Mouse (Mus musculus) CH12.LX (cell line): ENCODE results near the gene Tmem221. TPM values are rescaled to one million over a fixed set of nuclear protein-coding genes. Genes with fewer than 3 reads are reported as not detected.

Experiments
- DNase-seq: peaks from one replicate; pipeline ENCODE4 v3.0.0-alpha.2; 2013; ENCODE audit errors: extremely low read depth
- H3K27ac ChIP-seq: 2 replicates; pipeline ENCODE4 v1.5.1; 2012; ENCODE audit warnings: low read depth, mild to moderate bottlenecking, control low read depth, moderate library complexity; ENCODE audit not compliant: insufficient read depth
- H3K27me3 ChIP-seq: replicated peaks from 2 replicates; pipeline ENCODE3; 2012; ENCODE audit warnings: inconsistent platforms
- H3K36me3 ChIP-seq, 2 experiments: replicated peaks in 1 of 2; 2 replicates each; pipeline versions ENCODE3 to v1.6.1; 2012; ENCODE audit warnings: inconsistent platforms in 1 of 2, low read length in 1 of 2, mild to moderate bottlenecking in 1 of 2, mixed read lengths in 1 of 2, moderate library complexity in 1 of 2; ENCODE audit not compliant: control insufficient read depth in 1 of 2, insufficient read depth in 1 of 2
- H3K4me1 ChIP-seq, 2 experiments: 2 replicates each; pipeline ENCODE4 v1.6.1; 2012; ENCODE audit warnings: inconsistent platforms in 1 of 2, moderate library complexity in 1 of 2; ENCODE audit not compliant: insufficient read depth in 2 of 2, control insufficient read depth in 1 of 2
- H3K4me2 ChIP-seq: 2 replicates; pipeline ENCODE4 v1.6.1; 2012; ENCODE audit warnings: low read depth, mild to moderate bottlenecking, control low read depth; ENCODE audit not compliant: poor library complexity, insufficient read depth, severe bottlenecking
- H3K4me3 ChIP-seq, 3 experiments: fragments of 150-350 bp in 1 of 3; sonication (generic) in 1 of 3; replicated peaks in 1 of 3; 2 replicates each; pipeline versions ENCODE3 to v1.5.1; 2011 to 2012; ENCODE audit warnings: low read depth in 2 of 3, low read length in 2 of 3, mild to moderate bottlenecking in 2 of 3, moderate library complexity in 2 of 3, control low read depth in 1 of 3, improper control_type of control experiment in 1 of 3, inconsistent platforms in 1 of 3, mixed read lengths in 1 of 3; ENCODE audit not compliant: poor library complexity in 1 of 3
- H3K79me2 ChIP-seq: replicated peaks from 2 replicates; pipeline ENCODE4 v1.6.1; 2012; ENCODE audit warnings: mild to moderate bottlenecking, moderate library complexity; ENCODE audit not compliant: control insufficient read depth, poor library complexity, insufficient read depth, severe bottlenecking; ENCODE audit errors: extremely low read depth
- H3K9ac ChIP-seq: 2 replicates; pipeline ENCODE4 v1.6.1; 2012; ENCODE audit warnings: low read depth, mild to moderate bottlenecking, control low read depth, moderate library complexity; ENCODE audit not compliant: insufficient read depth
- H3K9me3 ChIP-seq: replicated peaks from 2 replicates; pipeline ENCODE3; 2012; ENCODE audit warnings: low read length, inconsistent platforms, mixed read lengths
- BHLHE40 ChIP-seq: IDR thresholded peaks from 2 replicates; pipeline ENCODE4 v1.6.1; 2011; ENCODE audit warnings: mild to moderate bottlenecking, low read depth, low read length, improper control_type of control experiment
- CHD1 ChIP-seq: IDR thresholded peaks from 2 replicates; pipeline ENCODE4 v1.6.1; 2012; ENCODE audit warnings: low read depth, low read length, improper control_type of control experiment, inconsistent platforms
- CHD2 ChIP-seq: IDR thresholded peaks from 2 replicates; pipeline ENCODE4 v1.6.1; 2011; ENCODE audit warnings: low read length, improper control_type of control experiment
- CTCF ChIP-seq, 2 experiments: IDR thresholded peaks in 1 of 2; conservative IDR thresholded peaks in 1 of 2; 2 replicates each; pipeline ENCODE4 v1.5.1; 2011 to 2012; ENCODE audit warnings: low read depth in 2 of 2, low read length in 2 of 2, improper control_type of control experiment in 1 of 2, inconsistent platforms in 1 of 2, mild to moderate bottlenecking in 1 of 2, moderate library complexity in 1 of 2
- ELF1 ChIP-seq: IDR thresholded peaks from 2 replicates; pipeline ENCODE4 v1.6.1; 2014; ENCODE audit warnings: low read depth, mild to moderate bottlenecking, inconsistent platforms, low read length, improper control_type of control experiment
- GABPA ChIP-seq: IDR thresholded peaks from 2 replicates; pipeline ENCODE4 v1.6.1; 2012; ENCODE audit warnings: low read depth, low read length, improper control_type of control experiment, inconsistent platforms; ENCODE audit not compliant: insufficient replicate concordance
- HCFC1 ChIP-seq: IDR thresholded peaks from 2 replicates; pipeline ENCODE4 v1.6.1; 2012; ENCODE audit warnings: low read depth, mild to moderate bottlenecking, inconsistent platforms, low read length, improper control_type of control experiment
- IRF4 ChIP-seq: IDR thresholded peaks from 2 replicates; pipeline ENCODE4 v1.6.1; 2014; ENCODE audit warnings: low read depth, mild to moderate bottlenecking, inconsistent platforms, low read length, improper control_type of control experiment
- JUND ChIP-seq: conservative IDR thresholded peaks from 2 replicates; pipeline ENCODE4 v1.6.1; 2011; ENCODE audit warnings: low read depth, low read length, improper control_type of control experiment
- MAX ChIP-seq: IDR thresholded peaks from 2 replicates; pipeline ENCODE4 v1.6.1; 2011; ENCODE audit warnings: low read length, improper control_type of control experiment
- MXI1 ChIP-seq: IDR thresholded peaks from 2 replicates; pipeline ENCODE4 v1.6.1; 2011; ENCODE audit warnings: mild to moderate bottlenecking, low read depth, low read length, improper control_type of control experiment
- MYC ChIP-seq: IDR thresholded peaks from 2 replicates; pipeline ENCODE4 v1.6.1; 2011; ENCODE audit warnings: low read depth, mild to moderate bottlenecking, improper control_type of control experiment, low read length
- NELFE ChIP-seq: IDR thresholded peaks from 2 replicates; pipeline ENCODE4 v1.6.1; 2011; ENCODE audit warnings: low read depth, low read length, improper control_type of control experiment
- NRF1 ChIP-seq: IDR thresholded peaks from 2 replicates; pipeline ENCODE4 v1.6.1; 2014; ENCODE audit warnings: low read depth, mild to moderate bottlenecking, inconsistent platforms, low read length, improper control_type of control experiment, moderate library complexity
- POLR2A ChIP-seq: IDR thresholded peaks from 2 replicates; pipeline ENCODE4 v1.6.1; 2011; ENCODE audit warnings: low read depth, mild to moderate bottlenecking, improper control_type of control experiment, low read length
- RAD21 ChIP-seq: IDR thresholded peaks from 2 replicates; pipeline ENCODE4 v1.6.1; 2011; ENCODE audit warnings: low read depth, mild to moderate bottlenecking, low read length, improper control_type of control experiment, moderate library complexity
- RCOR1 ChIP-seq: conservative IDR thresholded peaks from 2 replicates; pipeline ENCODE4 v1.6.1; 2012; ENCODE audit warnings: low read depth, mild to moderate bottlenecking, inconsistent platforms, low read length, improper control_type of control experiment
- SMC3 ChIP-seq: IDR thresholded peaks from 2 replicates; pipeline ENCODE4 v1.6.1; 2011; ENCODE audit warnings: low read depth, low read length, improper control_type of control experiment
- TBP ChIP-seq: conservative IDR thresholded peaks from 2 replicates; pipeline ENCODE4 v1.6.1; 2011; ENCODE audit warnings: low read depth, low read length, improper control_type of control experiment
- TCF12 ChIP-seq: IDR thresholded peaks from 2 replicates; pipeline ENCODE4 v1.6.1; 2014; ENCODE audit warnings: low read depth, mild to moderate bottlenecking, inconsistent platforms, low read length, improper control_type of control experiment
- USF1 ChIP-seq: IDR thresholded peaks from 2 replicates; pipeline ENCODE4 v1.6.1; 2014; ENCODE audit warnings: low read depth, mild to moderate bottlenecking, inconsistent platforms, low read length, improper control_type of control experiment
- USF2 ChIP-seq: conservative IDR thresholded peaks from 2 replicates; pipeline ENCODE4 v1.6.1; 2011; ENCODE audit warnings: low read depth, low read length, improper control_type of control experiment
- ZKSCAN1 ChIP-seq: IDR thresholded peaks from 2 replicates; pipeline ENCODE4 v1.6.1; 2012; ENCODE audit warnings: low read depth, inconsistent platforms, low read length, improper control_type of control experiment, borderline replicate concordance
- ZMIZ1 ChIP-seq: IDR thresholded peaks from 2 replicates; pipeline ENCODE4 v1.6.1; 2012; ENCODE audit warnings: low read depth, mild to moderate bottlenecking, inconsistent platforms, low read length, improper control_type of control experiment
- dilution Hi-C: fragments of 300-500 bp; cut with MboI; formaldehyde crosslinking; loops from 2 replicates; pipeline ENCODE4 v1.14.3; 2020; ENCODE audit warnings: low sequenced_read_pairs; ENCODE audit not compliant: extremely low pct_unique_long_range_greater_than_20kb, extremely low pct_ligation_motif_present
- in situ Hi-C: fragments of 300-500 bp; cut with MboI; formaldehyde crosslinking; loops from 3 replicates; pipeline ENCODE4 v1.14.3; 2019; ENCODE audit warnings: low sequenced_read_pairs, low pct_ligation_motif_present, low pct_unique_long_range_greater_than_20kb, mixed read lengths
- polyA plus RNA-seq: library from polyadenylated mRNA; unstranded; fragments of >175 nt; gene quantifications from 2 replicates; pipeline ENCODE4 v1.2.1, GENCODE M21; 2012; ENCODE audit warnings: low read depth; ENCODE audit not compliant: insufficient read length
- total RNA-seq, 2 experiments: library from RNA; depleted of rRNA; stranded (reverse); fragments of 300-350 nt in 1 of 2; fragments of >200 nt in 1 of 2; gene quantifications; 2 replicates each; pipeline ENCODE4 v1.2.3; 2012 to 2014

Tmem221 gene
- total and polyA plus RNA-seq, 3 experiments, result 0.51 TPM; not detected in 2

GRCm38 (mm10) chr8:71521634-71522033 lies 37.0 kb downstream of the Tmem221 start:
- DNase-seq, result peak; percentile 96
- Histone ChIP-seq H3K27me3 (peaks cover 2% of the 10 kb centered on the region), H3K4me2 (peak overlapping the region; percentile 37; the same call in 1 of the 2 replicates), H3K36me3 (no peaks in the 10 kb centered on the region), H3K9me3 (no peaks in the 10 kb centered on the region), H3K4me1 (peaks cover 10 to 31% of the 10 kb centered on the region in 2 experiments), H3K79me2 (no peaks in the 10 kb centered on the region), H3K27ac (no peak overlapping the region), H3K4me3 (no peak overlapping the region), H3K9ac (0 out of 2 replicates have a peak overlapping the region, but pooled peaks have one; percentile 13)
- in situ Hi-C loops (loop anchor here (5.0 kb wide), 1 partner anchor 34 kb away; the partner anchor contains the start of genes Ano8 and Gtpbp3), dilution Hi-C loops (no loop called here)
- peak; percentile 94 for TF ChIP-seq MAX
- TF ChIP-seq USF1, result peak; percentile 67
- TF ChIP-seq MXI1, result peak; percentile 63
- no peak for TF ChIP-seq ZKSCAN1
- TF ChIP-seq JUND, result no peak
- peak; percentile 97 for TF ChIP-seq MYC
- TF ChIP-seq POLR2A, result peak; percentile 35; the same call in 1 of the 2 replicates
- 0 out of 2 replicates have a peak, but pooled peaks have one; percentile 20 for TF ChIP-seq ELF1
- TF ChIP-seq SMC3, result peak; percentile 81
- TF ChIP-seq CHD2, result no peak; the same call in 1 of the 2 replicates
- no peak for TF ChIP-seq TBP
- peak; percentile 30; the same call in 1 of the 2 replicates for TF ChIP-seq TCF12
- TF ChIP-seq GABPA, result no peak
- TF ChIP-seq CTCF (conservative IDR thresholded peaks at IDR 0.05 in 1 of 2, IDR thresholded peaks at IDR 0.05 in 1 of 2; ENCODE audit: low read depth in 2 of 2, low read length in 2 of 2), result peak; percentile 71 to 95
- peak; percentile 46; the same call in 1 of the 2 replicates for TF ChIP-seq HCFC1
- peak; percentile 98 for TF ChIP-seq NRF1
- TF ChIP-seq RCOR1, result no peak
- TF ChIP-seq NELFE, result 0 out of 2 replicates have a peak, but pooled peaks have one; percentile 51
- no peak for TF ChIP-seq ZMIZ1
- TF ChIP-seq CHD1, result no peak
- peak; percentile 77 for TF ChIP-seq RAD21
- no peak for TF ChIP-seq BHLHE40
- TF ChIP-seq IRF4, result peak; percentile 50; the same call in 1 of the 2 replicates
- 0 out of 2 replicates have a peak, but pooled peaks have one; percentile 21 for TF ChIP-seq USF2
